Mouse (Mus musculus) liver, embryonic 11.5 days (tissue): ENCODE results near the gene Resf1. TPM values are rescaled to one million over a fixed set of nuclear protein-coding genes. Genes with fewer than 3 reads are reported as not detected.
"Not testable (repeated sequence)": the region's sequence is repeated elsewhere in the genome, so short reads cannot be mapped to it uniquely, and the experiment has no call there.

Experiments used
- ATAC-seq: fragments of 200-750 bp; cut with Nextera tagmentation; replicated peaks from 2 replicates; pipeline ENCODE4 v1.8.0; 2017; ENCODE audit warnings: moderate number of reproducible peaks, mild to moderate bottlenecking, moderate TSS enrichment, moderate library complexity; ENCODE audit not compliant: low FRiP score
- DNase-seq: peaks from one replicate; pipeline ENCODE4 v3.0.0-alpha.2; 2017; ENCODE audit warnings: low spot score
- H3K27ac ChIP-seq: fragments of 300-500 bp; sonication (generic); 2 replicates; pipeline ENCODE4 v1.5.1; 2014; ENCODE audit warnings: mild to moderate bottlenecking, low read depth, low read length, control low read depth
- H3K27me3 ChIP-seq: fragments of 300-500 bp; sonication (generic); replicated peaks from 2 replicates; pipeline ENCODE4 v1.6.1; 2014; ENCODE audit warnings: low read length, mixed read lengths; ENCODE audit not compliant: control insufficient read depth, insufficient read depth
- H3K36me3 ChIP-seq: fragments of 300-500 bp; sonication (generic); 2 replicates; pipeline ENCODE4 v1.6.1; 2014; ENCODE audit warnings: mild to moderate bottlenecking, low read length, moderate library complexity, mixed read lengths; ENCODE audit not compliant: control insufficient read depth, insufficient read depth
- H3K4me1 ChIP-seq: fragments of 300-500 bp; sonication (generic); replicated peaks from 2 replicates; pipeline ENCODE4 v1.6.1; 2014; ENCODE audit warnings: low read length, mixed read lengths; ENCODE audit not compliant: control insufficient read depth, insufficient read depth
- H3K4me2 ChIP-seq: fragments of 300-500 bp; sonication (generic); 2 replicates; pipeline ENCODE4 v1.6.1; 2014; ENCODE audit warnings: mild to moderate bottlenecking, control low read depth, moderate library complexity
- H3K4me3 ChIP-seq: fragments of 300-500 bp; sonication (generic); 2 replicates; pipeline ENCODE4 v1.5.1; 2014; ENCODE audit warnings: low read depth, low read length, control low read depth
- H3K9ac ChIP-seq: fragments of 300-500 bp; sonication (generic); 2 replicates; pipeline ENCODE4 v1.6.1; 2014; ENCODE audit warnings: low read depth, low read length, control low read depth
- H3K9me3 ChIP-seq: fragments of 300-500 bp; sonication (generic); 2 replicates; pipeline ENCODE4 v1.6.1; 2016; ENCODE audit warnings: low read length, inconsistent platforms, mixed read lengths; ENCODE audit not compliant: control insufficient read depth
- WGBS: fragments of 180-500 bp; shearing (Covaris S2); extraction: QIAGEN DNeasy Blood & Tissue Kit; methylation state at CpG from one replicate; pipeline ENCODE4 v1.1.7; 2014; 5-methylcytosine and 5-hydroxymethylcytosine counted together
- polyA plus RNA-seq: library from polyadenylated mRNA; unstranded; fragments of >200 nt; fragmentation: Nextera tagmentation; extraction: Ambion mirVana; gene quantifications from 2 replicates; pipeline ENCODE4 v1.2.1, GENCODE M21; 2014

Resf1 gene
- polyA plus RNA-seq, result 37.7 and 37.8 TPM in 2 replicates

- peaks cover 8% of the 10 kb centered on the region for H3K4me1 ChIP-seq
- peak within 1 kb of the TSS; percentile 81 for H3K4me3 ChIP-seq
- H3K27me3 ChIP-seq, result no peaks in the 10 kb centered on the region
- peak within 1 kb of the TSS; percentile 87 for H3K9ac ChIP-seq
- H3K4me2 ChIP-seq, result peak within 1 kb of the TSS; percentile 71
- peak within 1 kb of the TSS; percentile 98 for H3K27ac ChIP-seq
- 4% methylated on average over 61 of the region's 61 CpGs for WGBS
- H3K9me3 ChIP-seq, result peaks cover 16% of the 10 kb centered on the region
- peaks cover 4% of the 10 kb centered on the region; the same call in 1 of the 2 replicates for H3K36me3 ChIP-seq
- peak; percentile 88 for DNase-seq
- peak; percentile 98 for ATAC-seq
Measured at GRCm38 (mm10) chr6:149308956-149309932, at the start of gene Resf1. Resf1 (plus strand) TSS chr6:149309414.

GRCm38 (mm10) chr6:149260801-149261239, 48.4 kb upstream of the Resf1 start:
- Histone ChIP-seq H3K4me2 (no peak overlapping the region), H3K27ac (no peak overlapping the region), H3K4me1 (no peaks in the 10 kb centered on the region), H3K9ac (no peak overlapping the region), H3K27me3 (no peaks in the 10 kb centered on the region), H3K9me3 (peaks cover 2% of the 10 kb centered on the region; the same call in 1 of the 2 replicates), H3K36me3 (no peaks in the 10 kb centered on the region), H3K4me3 (no peak overlapping the region)
- ATAC-seq, result peak; percentile 59; the same call in 1 of the 2 replicates
- DNase-seq, result no peak
- 60% methylated on average over 3 of the region's 3 CpGs for WGBS

- no peak for DNase-seq
- Histone ChIP-seq H3K9ac (no peak overlapping the region), H3K9me3 (no peaks in the 10 kb centered on the region; the same call in 1 of the 2 replicates), H3K4me2 (no peak overlapping the region), H3K27ac (no peak overlapping the region), H3K4me3 (no peak overlapping the region), H3K27me3 (no peaks in the 10 kb centered on the region), H3K36me3 (no peaks in the 10 kb centered on the region), H3K4me1 (no peaks in the 10 kb centered on the region)
- no peak for ATAC-seq
Measured at GRCm38 (mm10) chr6:149267951-149268350, 41.3 kb upstream of the Resf1 start.

GRCm38 (mm10) chr6:149278248-149278731, 30.9 kb upstream of the Resf1 start:
- Histone ChIP-seq H3K9ac (no peak overlapping the region), H3K4me1 (peaks cover 2% of the 10 kb centered on the region), H3K4me2 (peak overlapping the region; percentile 18; the same call in 1 of the 2 replicates), H3K36me3 (no peaks in the 10 kb centered on the region), H3K27me3 (no peaks in the 10 kb centered on the region), H3K4me3 (no peak overlapping the region), H3K27ac (peak overlapping the region; percentile 63), H3K9me3 (peaks cover 5% of the 10 kb centered on the region; the same call in 1 of the 2 replicates)
- DNase-seq (no peak), ATAC-seq (peak; percentile 98)
- WGBS, result 17% methylated on average over 2 of the region's 2 CpGs

- Histone ChIP-seq H3K9me3 (peaks cover 5% of the 10 kb centered on the region; the same call in 1 of the 2 replicates), H3K4me3 (no peak overlapping the region), H3K27me3 (no peaks in the 10 kb centered on the region), H3K36me3 (no peaks in the 10 kb centered on the region), H3K27ac (peak overlapping the region; percentile 63), H3K4me2 (no peak overlapping the region; the same call in 1 of the 2 replicates), H3K4me1 (peaks cover 2% of the 10 kb centered on the region), H3K9ac (no peak overlapping the region)
- no peak for DNase-seq
- peak; percentile 52; the same call in 1 of the 2 replicates for ATAC-seq
- 58% methylated on average over 1 of the region's 1 CpGs for WGBS
Measured at GRCm38 (mm10) chr6:149278866-149279265, 30.3 kb upstream of the Resf1 start.

- ATAC-seq, result no peak
- no peaks in the 10 kb centered on the region for H3K27me3 ChIP-seq
- peaks cover 5% of the 10 kb centered on the region; the same call in 1 of the 2 replicates for H3K9me3 ChIP-seq
- DNase-seq, result no peak
- H3K27ac ChIP-seq, result no peak overlapping the region
- no peak overlapping the region for H3K4me3 ChIP-seq
- H3K36me3 ChIP-seq, result no peaks in the 10 kb centered on the region
- peaks cover 2% of the 10 kb centered on the region for H3K4me1 ChIP-seq
- no peak overlapping the region for H3K4me2 ChIP-seq
- H3K9ac ChIP-seq, result no peak overlapping the region
Measured at GRCm38 (mm10) chr6:149280511-149280910, 28.7 kb upstream of the Resf1 start.

GRCm38 (mm10) chr6:149288190-149288589, 21.0 kb upstream of the Resf1 start:
- not testable (repeated sequence) for DNase-seq, H3K4me1 ChIP-seq, H3K36me3 ChIP-seq, ATAC-seq, H3K27me3 ChIP-seq, H3K4me2 ChIP-seq, H3K4me3 ChIP-seq, H3K9me3 ChIP-seq, H3K9ac ChIP-seq, H3K27ac ChIP-seq
- 92% methylated on average over 9 of the region's 9 CpGs for WGBS

- not testable (repeated sequence) for ATAC-seq, H3K27ac ChIP-seq, H3K4me1 ChIP-seq, DNase-seq, H3K36me3 ChIP-seq, H3K27me3 ChIP-seq, H3K4me3 ChIP-seq, H3K4me2 ChIP-seq, H3K9ac ChIP-seq
- H3K9me3 ChIP-seq, result peaks cover 16% of the 10 kb centered on the region
Measured at GRCm38 (mm10) chr6:149303231-149303630, 6.0 kb upstream of the Resf1 start.
